ENCODE assay signal across 8 mouse cellular contexts in the genomic region with DNA sequence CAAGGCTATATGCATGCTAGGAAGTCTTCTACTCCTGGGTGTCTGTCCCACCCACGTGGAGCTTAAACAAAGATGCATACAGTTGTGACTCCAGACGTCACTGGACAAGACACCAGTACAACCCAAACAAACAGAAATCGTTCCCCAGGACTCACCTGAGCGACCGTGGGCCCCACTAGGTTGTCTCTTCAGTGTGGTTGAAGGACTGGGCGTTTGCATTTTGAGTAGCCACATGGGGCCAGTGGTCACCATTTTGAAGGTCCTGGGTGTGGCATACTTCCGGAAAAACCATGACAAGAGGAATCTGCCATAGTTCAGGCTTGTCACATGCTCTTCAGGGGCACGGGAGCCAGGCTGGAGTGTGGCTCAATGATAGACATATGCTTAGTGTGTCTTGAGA. TPM values are rescaled to one million over a fixed set of nuclear protein-coding genes. Genes with fewer than 3 reads are reported as not detected.
DNase-seq lines count a peak whose midpoint lies in the region; ATAC-seq and TF ChIP-seq lines count a peak whose summit lies in the region.

No protein-coding gene starts in this region.

- 0 out of 2 replicates have a peak overlapping the region, but pooled peaks have one; percentile 5 for H3K27ac ChIP-seq in forebrain, embryonic 10.5 days
- no peak overlapping the region for H3K27ac ChIP-seq in forebrain, embryonic 16.5 days (ENCODE audit: low read length)
- H3K27ac ChIP-seq in hindbrain, embryonic 10.5 days = no peak overlapping the region
- H3K27ac ChIP-seq in liver, embryonic 16.5 days (ENCODE audit: low read length) = no peak overlapping the region
- no peak overlapping the region for H3K27ac ChIP-seq in left cerebral cortex, adult 2 months

- peaks cover 46% of the 10 kb centered on the region for H3K36me3 ChIP-seq in forebrain, embryonic 10.5 days (replicated peaks)
- H3K36me3 ChIP-seq in forebrain, embryonic 16.5 days (ENCODE audit: control insufficient read depth, insufficient read depth) = peaks cover 18% of the 10 kb centered on the region
- H3K36me3 ChIP-seq in E14TG2a.4 (ENCODE audit: insufficient read depth, low read length) = peaks cover 45% of the 10 kb centered on the region
- peaks cover 42% of the 10 kb centered on the region for H3K36me3 ChIP-seq in hindbrain, embryonic 10.5 days
- peaks cover 12% of the 10 kb centered on the region for H3K36me3 ChIP-seq in liver, embryonic 16.5 days (ENCODE audit: control insufficient read depth, insufficient read depth)

- H3K27me3 ChIP-seq in forebrain, embryonic 10.5 days (ENCODE audit: poor library complexity, severe bottlenecking) = no peaks in the 10 kb centered on the region
- H3K27me3 ChIP-seq in forebrain, embryonic 16.5 days (replicated peaks; ENCODE audit: control insufficient read depth, insufficient read depth, low read length) = no peaks in the 10 kb centered on the region
- no peaks in the 10 kb centered on the region for H3K27me3 ChIP-seq in E14TG2a.4 (ENCODE audit: insufficient read depth, low read length)
- no peaks in the 10 kb centered on the region for H3K27me3 ChIP-seq in hindbrain, embryonic 10.5 days (ENCODE audit: insufficient read depth, poor library complexity, severe bottlenecking)
- no peaks in the 10 kb centered on the region for H3K27me3 ChIP-seq in liver, embryonic 16.5 days (ENCODE audit: control insufficient read depth, insufficient read depth, low read depth, low read length)

- no peak overlapping the region; the same call in 1 of the 2 replicates for H3K4me2 ChIP-seq in forebrain, embryonic 16.5 days (ENCODE audit: low read length)
- H3K4me2 ChIP-seq in liver, embryonic 16.5 days (ENCODE audit: low read depth, low read length) = peak overlapping the region; percentile 93

- peak overlapping the region; percentile 96 for H3K4me3 ChIP-seq in forebrain, embryonic 10.5 days
- no peak overlapping the region for H3K4me3 ChIP-seq in forebrain, embryonic 16.5 days (replicated peaks; ENCODE audit: low read length)
- H3K4me3 ChIP-seq in E14TG2a.4 (replicated peaks; ENCODE audit: low read length) = peak overlapping the region; percentile 93
- peak overlapping the region; percentile 83 for H3K4me3 ChIP-seq in hindbrain, embryonic 10.5 days
- H3K4me3 ChIP-seq in liver, embryonic 16.5 days (ENCODE audit: low read depth, low read length) = peak overlapping the region; percentile 71
- H3K4me3 ChIP-seq in left cerebral cortex, adult 2 months = no peak overlapping the region

- no peak for TF ChIP-seq CTCF in E14TG2a.4 (conservative IDR thresholded peaks at IDR 0.05; ENCODE audit: low read length)
- no peak for TF ChIP-seq CTCF in left cerebral cortex, adult 2 months (IDR thresholded peaks at IDR 0.05)

- DNase-seq in forebrain, embryonic 10.5 days (ENCODE audit: extremely low spot score, low spot score) = no peak
- DNase-seq in hindbrain, embryonic 10.5 days (ENCODE audit: low spot score) = no peak
- DNase-seq in left cerebral cortex, adult 2 months (ENCODE audit: extremely low spot score in 1 of 2, low spot score in 2 of 2) = no peak
- DNase-seq in ovary, adult 18-20 months (ENCODE audit: low spot score) = no peak

- H3K9me3 ChIP-seq in forebrain, embryonic 10.5 days = no peaks in the 10 kb centered on the region
- H3K9me3 ChIP-seq in forebrain, embryonic 16.5 days (ENCODE audit: control insufficient read depth, low read length) = no peaks in the 10 kb centered on the region
- H3K9me3 ChIP-seq in E14TG2a.4 (ENCODE audit: low read length) = peaks cover 12% of the 10 kb centered on the region
- no peaks in the 10 kb centered on the region for H3K9me3 ChIP-seq in hindbrain, embryonic 10.5 days
- H3K9me3 ChIP-seq in liver, embryonic 16.5 days (replicated peaks; ENCODE audit: control insufficient read depth, low read length) = no peaks in the 10 kb centered on the region

- H3K9ac ChIP-seq in forebrain, embryonic 16.5 days (replicated peaks; ENCODE audit: low read depth, low read length) = no peak overlapping the region
- H3K9ac ChIP-seq in liver, embryonic 16.5 days (ENCODE audit: low read depth, low read length) = peak overlapping the region; percentile 70; the same call in 1 of the 2 replicates

- H3K4me1 ChIP-seq in forebrain, embryonic 10.5 days = peaks cover 48% of the 10 kb centered on the region
- H3K4me1 ChIP-seq in forebrain, embryonic 16.5 days (replicated peaks; ENCODE audit: control insufficient read depth, insufficient read depth, low read length) = peaks cover 28% of the 10 kb centered on the region
- H3K4me1 ChIP-seq in E14TG2a.4 (replicated peaks; ENCODE audit: low read depth, low read length) = peaks cover 63% of the 10 kb centered on the region
- H3K4me1 ChIP-seq in hindbrain, embryonic 10.5 days (replicated peaks) = peaks cover 46% of the 10 kb centered on the region
- H3K4me1 ChIP-seq in liver, embryonic 16.5 days (ENCODE audit: control insufficient read depth, low read depth, low read length) = peaks cover 44% of the 10 kb centered on the region

- 90% methylated on average over 8 of the region's 8 CpGs for WGBS in forebrain, embryonic 10.5 days
- 87% methylated on average over 8 of the region's 8 CpGs for WGBS in forebrain, embryonic 16.5 days
- 87% methylated on average over 8 of the region's 8 CpGs for WGBS in hindbrain, embryonic 10.5 days
- 69% methylated on average over 8 of the region's 8 CpGs for WGBS in liver, embryonic 16.5 days (ENCODE audit: insufficient replicate concordance)

- intact Hi-C loops in left cerebral cortex, adult 2 months (cut with DNase I) = no loop called here

- ATAC-seq in forebrain, embryonic 16.5 days = no peak
- no peak for ATAC-seq in liver, embryonic 16.5 days (ENCODE audit: low read depth)
- no peak for ATAC-seq in megakaryocyte progenitor cell, adult 5-6 weeks (replicated peaks; ENCODE audit: poor library complexity)

RNA-seq across cellular contexts. Expression of a gene that starts 37.1 kb away (rescaled TPM):
- polyA plus RNA-seq in forebrain, embryonic 10.5 days (2016; fragmentation: Nextera tagmentation; extraction: Ambion mirVana) = 44.3 and 46.7 TPM in 2 replicates
- polyA plus RNA-seq in forebrain, embryonic 16.5 days (2015; fragmentation: Nextera tagmentation; extraction: Ambion mirVana) = 76.9 and 83.7 TPM in 2 replicates
- polyA plus RNA-seq in hindbrain, embryonic 10.5 days (2016; fragmentation: Nextera tagmentation; extraction: Ambion mirVana) = 57.0 and 58.2 TPM in 2 replicates
- 18.4 and 19.3 TPM in 2 replicates for polyA plus RNA-seq in liver, embryonic 16.5 days (2015; fragmentation: Nextera tagmentation; extraction: Ambion mirVana)
- 100 to 1,000 TPM; 198 to 229 TPM for total RNA-seq in left cerebral cortex, adult 2 months (2021)
- 9.8 and 11.7 TPM in 2 replicates for total RNA-seq in megakaryocyte progenitor cell, adult 5-6 weeks (2015)
- 11.4 and 12.9 TPM in 2 replicates for total RNA-seq in megakaryocyte progenitor cell, adult 5-6 weeks (2017)

Comparison
In these comparisons a context has a peak if more than half of its experiments do, and no peak if none do; other contexts are left out.
1. H3K4me3 ChIP-seq: peak in forebrain, embryonic 10.5 days (single experiment), E14TG2a.4 (single experiment), hindbrain, embryonic 10.5 days (single experiment) and liver, embryonic 16.5 days (single experiment); none in forebrain, embryonic 16.5 days (single experiment) and left cerebral cortex, adult 2 months (single experiment).